Mouse (Mus musculus) left cerebral cortex, postnatal 4 days (tissue): ENCODE measurements around the gene Utp15. TPM values are rescaled to one million over a fixed set of nuclear protein-coding genes. Genes with fewer than 3 reads are reported as not detected.

Experiments used
- total RNA-seq, 2 experiments: library from RNA; stranded (reverse); gene quantifications; 2 replicates each; pipeline ENCODE4 v1.2.3; 2021

The Utp15 gene
- total RNA-seq, 2 experiments from 2014 or later = 24.5 to 25.9 TPM

Other genes with a start within 250 kb of the Utp15 start
- 10 to 100 TPM; 43.8 to 49.9 TPM for gene Arhgef28, start 56.6 kb downstream of the Utp15 start, total RNA-seq
- 10 to 100 TPM; 77.9 to 82.0 TPM for gene Ankra2, start within 50 bp of the Utp15 start, total RNA-seq
- gene Gm21976, start 16.8 kb upstream of the Utp15 start, total RNA-seq = not detected
- 100 to 1,000 TPM; 307 to 340 TPM for gene Btf3, start 54.0 kb upstream of the Utp15 start, total RNA-seq
- 1 to 10 TPM; 2.2 to 2.3 TPM for gene Foxd1, start 91.2 kb upstream of the Utp15 start, total RNA-seq
- gene Gm10320, start 229.0 kb upstream of the Utp15 start, total RNA-seq = not detected